Mouse (Mus musculus) ES-E14 (cell line): ENCODE data around the gene Fmn2. TPM values are rescaled to one million over a fixed set of nuclear protein-coding genes. Genes with fewer than 3 reads are reported as not detected.

Experiments
- DNase-seq: peaks from one replicate; pipeline ENCODE4 v3.0.0-alpha.2; 2013; ENCODE audit warnings: low read depth, low spot score
- H3K27ac ChIP-seq: 2 replicates; pipeline ENCODE4 v1.5.1; 2012; ENCODE audit warnings: low read depth, mild to moderate bottlenecking, low read length, moderate library complexity, mixed read lengths; ENCODE audit not compliant: poor library complexity, insufficient read depth, severe bottlenecking
- H3K36me3 ChIP-seq: 2 replicates; pipeline ENCODE4 v1.6.1; 2012; ENCODE audit warnings: mild to moderate bottlenecking, low read length, moderate library complexity, mixed read lengths; ENCODE audit not compliant: control insufficient read depth, poor library complexity, insufficient read depth, severe bottlenecking
- H3K4me1 ChIP-seq, 2 experiments: fragments of 150-350 bp in 1 of 2; sonication (generic) in 1 of 2; 2 replicates each; pipeline ENCODE4 v1.6.1; 2012; ENCODE audit warnings: low read length in 2 of 2, mild to moderate bottlenecking in 1 of 2, mixed read lengths in 1 of 2; ENCODE audit not compliant: control insufficient read depth in 2 of 2, insufficient read depth in 2 of 2, poor library complexity in 1 of 2
- H3K4me3 ChIP-seq, 2 experiments: fragments of 150-350 bp in 1 of 2; sonication (generic) in 1 of 2; 2 replicates each; pipeline ENCODE4 v1.5.1; 2012; ENCODE audit warnings: low read length in 2 of 2, low read depth in 1 of 2, mild to moderate bottlenecking in 1 of 2, mixed read lengths in 1 of 2; ENCODE audit not compliant: insufficient read depth in 1 of 2, poor library complexity in 1 of 2, severe bottlenecking in 1 of 2
- H3K9ac ChIP-seq: 2 replicates; pipeline ENCODE4 v1.6.1; 2012; ENCODE audit warnings: low read depth, mild to moderate bottlenecking, low read length, mixed read lengths; ENCODE audit not compliant: poor library complexity, insufficient read depth, severe bottlenecking
- H3K9me3 ChIP-seq: fragments of 150-350 bp; sonication (generic); 2 replicates; pipeline ENCODE4 v1.6.1; 2012; ENCODE audit warnings: low read depth, mild to moderate bottlenecking, low read length; ENCODE audit not compliant: control insufficient read depth, insufficient read depth
- CHD2 ChIP-seq: IDR thresholded peaks from 2 replicates; pipeline ENCODE4 v1.6.1; 2014; ENCODE audit warnings: mild to moderate bottlenecking, low read depth, low read length, inconsistent platforms
- HCFC1 ChIP-seq: IDR thresholded peaks from 2 replicates; pipeline ENCODE4 v1.6.1; 2012; ENCODE audit warnings: low read length, inconsistent platforms, borderline replicate concordance; ENCODE audit not compliant: insufficient read depth
- MAFK ChIP-seq: IDR thresholded peaks from 2 replicates; pipeline ENCODE4 v1.6.1; 2014; ENCODE audit warnings: mild to moderate bottlenecking, low read depth, low read length, inconsistent platforms; ENCODE audit not compliant: insufficient read depth
- ZC3H11A ChIP-seq: IDR thresholded peaks from 2 replicates; pipeline ENCODE4 v1.6.1; 2012; ENCODE audit warnings: low read depth, mild to moderate bottlenecking, inconsistent platforms, low read length, borderline replicate concordance
- ZNF384 ChIP-seq: IDR thresholded peaks from 2 replicates; pipeline ENCODE4 v1.6.1; 2012; ENCODE audit warnings: low read depth, low read length, inconsistent platforms
- in situ Hi-C, 2 experiments: fragments of 600-800 bp; cut with MboI; formaldehyde crosslinking; loops; one replicate each; pipeline ENCODE4 v1.15.1; 2025; ENCODE audit warnings: low sequenced_read_pairs in 2 of 2, inconsistent platforms in 1 of 2; ENCODE audit not compliant: unreplicated experiment in 2 of 2
- total RNA-seq: library from RNA; depleted of rRNA; stranded (reverse); fragments of 300-350 nt; gene quantifications from 2 replicates; pipeline ENCODE4 v1.2.3, GENCODE M21; 2012

Fmn2 gene
- total RNA-seq, 1 experiment, result 1.2 TPM

GRCm38 (mm10) chr1:174640901-174641300 lies 139.3 kb downstream of the Fmn2 start:
- in situ Hi-C loops, result no loop called here
- no peak for TF ChIP-seq HCFC1
- no peak for TF ChIP-seq CHD2
- TF ChIP-seq MAFK, result no peak
- no peak for TF ChIP-seq ZC3H11A
- TF ChIP-seq ZNF384, result no peak
- no peak overlapping the region for H3K9ac ChIP-seq
- H3K9me3 ChIP-seq, result no peaks in the 10 kb centered on the region
- H3K4me3 ChIP-seq, result no peak overlapping the region
- H3K27ac ChIP-seq, result no peak overlapping the region
- H3K36me3 ChIP-seq, result no peaks in the 10 kb centered on the region
- H3K4me1 ChIP-seq, result no peaks in the 10 kb centered on the region
- no peak for DNase-seq

GRCm38 (mm10) chr1:174643431-174644010 lies 141.9 kb downstream of the Fmn2 start:
- DNase-seq, result no peak

GRCm38 (mm10) chr1:174649421-174649826 lies 147.8 kb downstream of the Fmn2 start:
- Histone ChIP-seq H3K4me3 (no peak overlapping the region), H3K27ac (no peak overlapping the region), H3K36me3 (no peaks in the 10 kb centered on the region), H3K4me1 (no peaks in the 10 kb centered on the region), H3K9ac (no peak overlapping the region), H3K9me3 (no peaks in the 10 kb centered on the region)
- no peak for DNase-seq
- in situ Hi-C loops, result no loop called here
- no peak for TF ChIP-seq CHD2
- TF ChIP-seq ZC3H11A, result no peak
- no peak for TF ChIP-seq MAFK
- no peak for TF ChIP-seq HCFC1
- TF ChIP-seq ZNF384, result no peak

More at GRCm38 (mm10) chr1:174643431-174644010, 141.9 kb downstream of the Fmn2 start:
- Histone ChIP-seq H3K9me3 (no peaks in the 10 kb centered on the region), H3K4me1 (no peaks in the 10 kb centered on the region), H3K27ac (no peak overlapping the region), H3K36me3 (no peaks in the 10 kb centered on the region), H3K4me3 (no peak overlapping the region), H3K9ac (no peak overlapping the region)
- TF ChIP-seq HCFC1 (no peak), ZC3H11A (no peak), MAFK (no peak), CHD2 (no peak), ZNF384 (no peak)
- in situ Hi-C loops, result no loop called here

GRCm38 (mm10) chr1:174654565-174654964 lies 152.9 kb downstream of the Fmn2 start:
- no peak overlapping the region for H3K9ac ChIP-seq
- in situ Hi-C loops, result no loop called here
- H3K9me3 ChIP-seq, result no peaks in the 10 kb centered on the region
- no peaks in the 10 kb centered on the region for H3K4me1 ChIP-seq
- no peak overlapping the region for H3K27ac ChIP-seq
- no peak overlapping the region for H3K4me3 ChIP-seq
- no peaks in the 10 kb centered on the region for H3K36me3 ChIP-seq
- TF ChIP-seq CHD2, result no peak
- no peak for TF ChIP-seq MAFK
- TF ChIP-seq HCFC1, result no peak
- TF ChIP-seq ZC3H11A, result no peak
- no peak for TF ChIP-seq ZNF384
- no peak for DNase-seq

- in situ Hi-C loops, result no loop called here
- H3K4me1 ChIP-seq, result no peaks in the 10 kb centered on the region
- no peak for TF ChIP-seq HCFC1
- TF ChIP-seq ZNF384, result no peak
- no peaks in the 10 kb centered on the region for H3K9me3 ChIP-seq
- H3K4me3 ChIP-seq, result no peak overlapping the region
- no peak overlapping the region for H3K27ac ChIP-seq
- DNase-seq, result no peak
- no peaks in the 10 kb centered on the region for H3K36me3 ChIP-seq
- no peak overlapping the region for H3K9ac ChIP-seq
Measured at GRCm38 (mm10) chr1:174655354-174655753, 153.7 kb downstream of the Fmn2 start.
